Mouse (Mus musculus) urinary bladder, adult 18-20 months (tissue): Measurements from ENCODE around the gene Vat1.
"Not testable (repeated sequence)": the region's sequence is repeated elsewhere in the genome, so short reads cannot be mapped to it uniquely, and the experiment has no call there.

Experiments used
- DNase-seq, 2 experiments: peaks; one replicate each; pipeline ENCODE4 v3.0.0; 2022; ENCODE audit warnings: low spot score in 2 of 2, mixed read lengths in 2 of 2

Gene Vat1

GRCm38 (mm10) chr11:101466552-101466950 lies 521 bp upstream of the Vat1 start:
- not testable (repeated sequence) for DNase-seq

GRCm38 (mm10) chr11:101465101-101465868 lies 745 bp downstream of the Vat1 start:
- DNase-seq = peak; percentile 67 to 83

GRCm38 (mm10) chr11:101464211-101465100 lies 1.6 kb downstream of the Vat1 start, which contains the start of gene Rnd2:
Rnd2 (plus strand) TSS chr11:101464999.
- DNase-seq = peak in 1 of 2 experiments; percentile 73

- no peak for DNase-seq
Measured at GRCm38 (mm10) chr11:101462583-101463440, 3.2 kb downstream of the Vat1 start.

GRCm38 (mm10) chr11:101462141-101462540 lies 3.9 kb downstream of the Vat1 start:
- no peak for DNase-seq

- DNase-seq = no peak
Measured at GRCm38 (mm10) chr11:101460321-101460720, 5.7 kb downstream of the Vat1 start.

- DNase-seq = no peak
Measured at GRCm38 (mm10) chr11:101459716-101460115, 6.3 kb downstream of the Vat1 start.

GRCm38 (mm10) chr11:101458217-101458616 lies 7.8 kb downstream of the Vat1 start:
- no peak for DNase-seq

- no peak for DNase-seq
Measured at GRCm38 (mm10) chr11:101457631-101458030, 8.4 kb downstream of the Vat1 start.

GRCm38 (mm10) chr11:101455627-101456026 lies 10.4 kb downstream of the Vat1 start:
- DNase-seq = no peak

GRCm38 (mm10) chr11:101454702-101455101 lies 11.3 kb downstream of the Vat1 start:
- DNase-seq = no peak

GRCm38 (mm10) chr11:101452093-101452774 lies 13.8 kb downstream of the Vat1 start:
- no peak for DNase-seq

GRCm38 (mm10) chr11:101451536-101451935 lies 14.5 kb downstream of the Vat1 start:
- no peak for DNase-seq

GRCm38 (mm10) chr11:101450394-101450793 lies 15.6 kb downstream of the Vat1 start:
- DNase-seq = no peak

GRCm38 (mm10) chr11:101449596-101449995 lies 16.4 kb downstream of the Vat1 start:
- not testable (repeated sequence) for DNase-seq

GRCm38 (mm10) chr11:101448899-101449298 lies 17.1 kb downstream of the Vat1 start:
- no peak for DNase-seq

- peak; percentile 61 to 80 for DNase-seq
Measured at GRCm38 (mm10) chr11:101448274-101448746, 17.7 kb downstream of the Vat1 start, which contains the start of gene Ifi35. Ifi35 (plus strand) TSS chr11:101448407.

GRCm38 (mm10) chr11:101447786-101448185 lies 18.2 kb downstream of the Vat1 start:
- no peak for DNase-seq

GRCm38 (mm10) chr11:101446860-101447259 lies 19.2 kb downstream of the Vat1 start:
- DNase-seq = not testable (repeated sequence)

GRCm38 (mm10) chr11:101446319-101446718 lies 19.7 kb downstream of the Vat1 start:
- DNase-seq = no peak

- no peak for DNase-seq
Measured at GRCm38 (mm10) chr11:101442760-101443159, 23.3 kb downstream of the Vat1 start.
